Mouse (Mus musculus) embryo, embryonic 10 days (tissue): ENCODE results near the gene BC034090.
"Not testable (repeated sequence)": the region's sequence is repeated elsewhere in the genome, so short reads cannot be mapped to it uniquely, and the experiment has no call there.

Source experiments
- DNase-seq: peaks from one replicate; pipeline ENCODE4 v3.0.0-alpha.2; 2015; ENCODE audit warnings: low spot score

Gene BC034090

GRCm38 (mm10) chr1:155243797-155244770 lies at the start of gene BC034090:
TSS of gene BC034090 (minus strand) at chr1:155244444.
- DNase-seq: peak; percentile 68

DNA sequence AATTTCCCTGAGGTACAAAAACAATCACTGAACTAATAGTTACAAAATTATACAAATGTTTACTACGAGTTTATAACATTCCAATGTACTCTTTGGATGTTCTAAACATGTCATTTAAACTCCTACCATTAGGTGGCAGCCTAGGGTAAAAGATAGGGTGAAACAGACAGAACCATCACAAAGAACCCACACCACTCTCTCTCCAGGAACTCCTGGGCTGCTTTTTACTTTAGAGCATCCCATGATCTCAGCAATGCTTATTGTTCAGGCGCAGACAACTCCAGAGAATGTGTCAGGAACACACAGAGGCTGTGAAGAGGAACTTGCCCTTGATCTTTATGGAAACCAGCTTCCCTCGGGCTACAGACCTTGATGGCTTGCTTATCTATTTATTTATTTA lies 49.2 kb upstream of the BC034090 start:
- DNase-seq: peak; percentile 85

GRCm38 (mm10) chr1:155289411-155289810 lies 45.2 kb upstream of the BC034090 start:
- no peak for DNase-seq

- DNase-seq: peak; percentile 2
Measured at GRCm38 (mm10) chr1:155288033-155288432, 43.8 kb upstream of the BC034090 start.

GRCm38 (mm10) chr1:155283808-155284207 lies 39.6 kb upstream of the BC034090 start:
- DNase-seq: no peak

DNA sequence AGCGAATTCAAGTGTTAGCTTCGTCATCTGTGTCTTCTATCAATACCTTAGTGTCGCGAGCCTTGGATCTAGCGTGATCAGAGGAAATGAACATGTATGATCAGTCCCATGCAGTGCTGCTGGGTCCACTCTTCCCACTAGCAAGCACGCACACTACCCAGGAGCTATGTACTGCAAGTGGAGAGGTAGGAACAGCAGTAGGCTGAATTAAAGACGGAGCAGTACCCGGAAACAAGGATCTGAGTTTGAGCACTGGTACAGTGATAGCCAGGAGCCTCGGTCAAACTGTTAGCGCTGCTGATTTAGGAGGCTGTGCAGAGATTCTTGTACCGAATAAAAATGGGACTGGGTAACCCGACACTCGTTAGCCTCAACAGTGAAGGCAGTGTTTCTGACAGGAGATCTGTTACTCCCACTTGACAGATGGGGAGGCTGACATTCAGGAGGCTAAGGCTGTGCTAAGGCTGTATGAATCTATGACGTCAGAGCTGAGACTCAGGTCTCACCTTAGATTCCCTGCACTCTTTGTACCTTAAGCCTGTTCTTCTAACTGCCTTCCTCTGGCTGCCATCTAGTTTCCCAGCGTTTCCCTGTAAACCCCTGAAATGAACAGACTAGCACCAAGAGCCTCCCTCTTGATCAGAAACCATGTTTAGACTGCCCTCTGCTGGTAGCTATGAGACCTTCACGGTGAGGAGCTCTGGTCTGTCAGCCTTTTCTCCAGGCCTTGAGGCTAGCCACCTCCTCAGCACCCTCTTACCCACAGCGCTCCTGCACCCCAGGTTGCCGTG lies 37.0 kb upstream of the BC034090 start:
- DNase-seq: peak; percentile 94

GRCm38 (mm10) chr1:155280306-155280705 lies 36.1 kb upstream of the BC034090 start:
- DNase-seq: no peak

DNA sequence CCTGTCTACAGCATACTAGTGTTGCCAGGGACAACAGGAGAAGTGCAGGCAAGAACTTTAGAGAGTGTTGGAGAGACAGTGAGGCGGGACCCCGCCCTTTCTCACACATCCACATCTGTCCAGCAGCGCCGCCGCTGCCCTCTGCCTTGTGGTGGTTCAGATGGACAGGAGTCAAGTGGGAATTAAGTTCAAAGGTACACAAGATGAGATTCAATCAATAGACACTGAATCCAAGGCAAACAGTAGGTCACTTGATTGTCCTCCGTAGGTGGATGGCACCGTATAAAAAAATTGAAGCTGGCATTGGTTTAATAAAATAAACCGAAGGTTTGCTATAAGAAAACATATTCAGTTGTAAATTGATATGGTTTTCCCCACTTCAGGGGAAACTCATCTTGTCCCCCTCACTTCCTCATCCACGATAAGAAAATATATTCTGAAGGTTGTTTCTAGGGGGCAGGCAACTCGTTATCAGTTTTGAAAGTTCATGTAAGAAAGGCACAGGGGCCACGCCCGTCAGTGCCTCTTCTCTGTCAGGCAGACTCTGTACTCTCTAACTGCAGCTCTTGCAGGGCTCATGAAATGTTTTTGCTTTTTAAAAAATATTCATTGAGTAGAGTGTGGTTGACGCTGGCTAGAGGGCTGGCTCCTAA lies 32.3 kb upstream of the BC034090 start:
- no peak for DNase-seq

- DNase-seq: no peak
Measured at GRCm38 (mm10) chr1:155275793-155276192, 31.5 kb upstream of the BC034090 start.

DNA sequence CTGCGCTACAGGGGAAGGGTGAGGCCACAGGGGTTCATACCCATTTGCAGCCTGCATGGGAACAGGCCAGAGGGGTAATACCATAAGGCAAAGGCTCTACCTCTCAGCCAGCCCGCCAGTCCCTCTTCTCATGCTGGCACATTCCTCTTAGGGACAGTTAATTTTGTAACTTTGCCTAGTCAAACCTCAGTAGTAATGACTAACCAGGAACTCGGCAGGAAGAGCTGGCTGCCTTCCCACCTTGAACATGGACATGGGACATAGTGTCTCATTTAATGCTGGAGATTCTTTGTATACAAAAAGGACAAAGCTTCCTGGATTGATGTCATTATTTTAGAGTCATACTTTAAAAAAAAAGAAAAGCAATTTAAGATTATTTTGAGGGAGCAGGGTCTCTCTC lies 30.7 kb upstream of the BC034090 start:
- DNase-seq: no peak

DNA sequence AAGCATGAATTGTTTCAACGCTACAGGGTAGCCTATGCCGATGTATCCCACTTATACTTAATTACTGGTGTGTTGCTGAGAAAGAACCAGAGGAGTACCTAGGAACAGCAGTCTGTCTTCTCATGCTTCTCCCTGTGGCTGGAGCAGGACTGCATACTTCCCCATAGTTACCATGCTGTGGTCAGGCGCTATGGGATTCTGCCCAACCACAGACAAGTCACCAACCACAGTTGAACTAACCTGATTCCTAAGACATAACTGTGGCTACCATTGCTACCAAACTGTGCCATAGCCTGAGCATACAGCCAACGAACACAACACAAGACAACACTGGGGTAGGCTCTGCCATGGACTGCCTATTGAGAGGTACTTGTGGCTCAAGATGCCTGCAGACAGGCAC lies 28.7 kb upstream of the BC034090 start:
- DNase-seq: no peak

- DNase-seq: not testable (repeated sequence)
Measured at GRCm38 (mm10) chr1:155262496-155262895, 18.3 kb upstream of the BC034090 start.

DNA sequence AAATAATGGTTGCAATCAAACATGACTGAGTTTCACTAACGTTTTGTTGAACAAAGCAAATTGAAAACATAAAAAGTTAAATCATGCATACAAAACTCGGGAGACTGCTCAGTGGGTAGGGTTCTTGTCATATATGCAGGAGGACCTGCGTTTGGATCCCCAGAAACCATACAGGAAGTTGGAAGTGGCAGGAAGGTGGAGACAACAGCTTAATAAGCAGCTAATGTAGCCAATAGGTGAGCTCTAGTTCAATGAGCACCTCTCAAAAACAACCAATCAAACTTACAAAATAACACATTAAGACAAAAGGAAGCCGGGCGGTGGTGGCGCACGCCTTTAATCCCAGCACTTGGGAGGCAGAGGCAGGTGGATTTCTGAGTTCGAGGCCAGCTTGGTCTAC lies 10.1 kb upstream of the BC034090 start:
- DNase-seq: no peak

DNA sequence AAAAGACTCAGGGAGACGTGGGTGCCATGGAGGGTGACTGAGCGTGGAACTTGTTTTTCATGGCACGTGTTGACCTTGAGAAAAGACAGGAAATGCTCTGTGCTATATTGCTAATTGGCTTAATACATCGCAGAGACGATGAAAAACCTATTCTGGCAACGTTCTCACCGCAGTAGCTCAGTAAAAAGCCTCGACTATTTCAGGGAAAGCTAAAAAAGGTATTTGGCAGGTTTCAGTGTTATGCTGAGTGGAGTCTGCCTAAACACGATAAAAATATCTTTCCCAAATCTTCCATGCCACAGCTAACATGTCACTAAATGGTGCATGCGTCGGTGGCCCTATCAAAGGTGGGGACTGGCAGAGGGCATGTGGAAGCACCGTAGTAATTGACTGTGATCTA lies 8.9 kb upstream of the BC034090 start:
- no peak for DNase-seq

- no peak for DNase-seq
Measured at GRCm38 (mm10) chr1:155252631-155253121, 8.4 kb upstream of the BC034090 start.

DNA sequence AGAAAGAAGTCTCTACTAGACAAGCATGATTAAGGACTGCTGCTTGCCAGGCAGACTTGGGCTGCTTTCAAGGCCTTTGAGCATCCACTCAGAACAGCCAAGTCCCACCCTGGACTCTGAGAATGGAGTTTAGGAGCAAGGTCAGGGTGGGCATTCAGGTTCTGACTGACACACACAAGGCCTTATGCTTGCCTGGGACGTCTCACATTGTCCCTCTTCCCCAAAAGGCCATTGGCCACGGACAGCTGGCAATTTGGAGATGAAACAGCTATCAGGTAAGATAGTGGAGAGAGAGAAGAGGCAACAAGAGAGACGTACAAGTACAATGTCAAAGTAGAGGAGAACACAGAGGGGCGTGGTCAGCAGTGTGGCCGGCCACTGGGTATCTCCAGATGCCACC lies 7.4 kb upstream of the BC034090 start:
- no peak for DNase-seq

GRCm38 (mm10) chr1:155250531-155251135 lies 6.4 kb upstream of the BC034090 start:
- DNase-seq: no peak

GRCm38 (mm10) chr1:155249896-155250295 lies 5.7 kb upstream of the BC034090 start:
- no peak for DNase-seq

DNA sequence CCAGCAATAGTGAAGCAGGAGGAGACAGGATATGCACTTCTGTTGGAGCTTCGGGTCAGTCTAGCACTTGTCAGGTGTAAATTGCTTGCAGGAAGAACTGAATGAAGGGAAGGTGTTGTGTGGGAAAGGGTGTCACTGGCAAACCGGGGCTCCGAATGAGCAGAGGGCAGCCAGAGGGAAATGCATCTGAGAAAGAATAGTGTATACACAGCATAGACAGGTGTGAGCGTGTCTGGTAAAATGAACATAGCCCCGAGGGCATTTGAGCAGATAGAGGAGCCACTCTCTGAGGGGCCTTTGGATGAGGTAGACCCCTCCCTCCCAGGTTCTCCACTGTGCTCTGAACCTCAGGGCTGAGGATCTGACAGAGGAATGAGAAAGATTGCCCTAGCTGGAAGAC lies 3.8 kb upstream of the BC034090 start:
- DNase-seq: no peak

- DNase-seq: no peak
Measured at GRCm38 (mm10) chr1:155247441-155247840, 3.2 kb upstream of the BC034090 start.

GRCm38 (mm10) chr1:155245516-155245915 lies 1.3 kb upstream of the BC034090 start:
- DNase-seq: no peak

DNA sequence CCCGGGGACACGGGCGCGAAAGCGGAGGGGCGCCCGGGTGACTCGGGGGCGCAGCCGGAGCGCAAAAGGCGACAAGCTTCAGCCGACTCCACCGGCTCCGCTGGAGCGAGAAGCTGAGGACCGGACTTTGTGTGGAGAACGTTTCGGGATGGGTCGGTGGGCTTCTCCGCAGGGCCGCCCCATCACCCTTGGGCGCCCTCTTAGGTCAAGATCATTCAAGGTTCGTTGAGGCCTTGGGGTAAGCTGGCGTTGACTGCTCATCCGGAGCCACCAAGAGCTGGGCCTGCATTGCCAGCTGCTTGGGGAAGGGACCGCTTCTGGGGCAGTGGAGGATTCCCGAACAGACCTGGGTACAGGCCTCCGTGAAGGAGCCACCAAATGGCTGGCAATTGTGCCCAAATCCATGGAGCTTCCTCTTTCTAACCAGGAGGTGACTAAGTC lies 547 bp upstream of the BC034090 start:
- peak; percentile 37 for DNase-seq
